Mouse (Mus musculus) cerebellum, adult 9-11 months (tissue): Measurements from ENCODE around the gene Zmynd8.
"Not testable (repeated sequence)": the region's sequence is repeated elsewhere in the genome, so short reads cannot be mapped to it uniquely, and the experiment has no call there.

ENCODE experiments used
- DNase-seq: peaks from one replicate; pipeline ENCODE4 v3.0.0; 2022

The Zmynd8 gene

GRCm38 (mm10) chr2:165828770-165829169 lies 70.0 kb downstream of the Zmynd8 start:
- no peak for DNase-seq

GRCm38 (mm10) chr2:165825964-165826712 lies 72.7 kb downstream of the Zmynd8 start:
- DNase-seq: peak; percentile 93

GRCm38 (mm10) chr2:165825261-165825900 lies 73.4 kb downstream of the Zmynd8 start:
- no peak for DNase-seq

- DNase-seq: no peak
Measured at GRCm38 (mm10) chr2:165824826-165825225, 74.0 kb downstream of the Zmynd8 start.

- DNase-seq: no peak
Measured at GRCm38 (mm10) chr2:165822478-165822877, 76.3 kb downstream of the Zmynd8 start.

GRCm38 (mm10) chr2:165821671-165822070 lies 77.1 kb downstream of the Zmynd8 start:
- DNase-seq: no peak

- no peak for DNase-seq
Measured at GRCm38 (mm10) chr2:165820504-165821095, 78.2 kb downstream of the Zmynd8 start.

- no peak for DNase-seq
Measured at GRCm38 (mm10) chr2:165820073-165820472, 78.7 kb downstream of the Zmynd8 start.

- peak; percentile 75 for DNase-seq
Measured at GRCm38 (mm10) chr2:165818985-165819948, 79.5 kb downstream of the Zmynd8 start.

- DNase-seq: no peak
Measured at GRCm38 (mm10) chr2:165818570-165818969, 80.2 kb downstream of the Zmynd8 start.

GRCm38 (mm10) chr2:165817437-165817836 lies 81.4 kb downstream of the Zmynd8 start:
- no peak for DNase-seq

GRCm38 (mm10) chr2:165815103-165815880 lies 83.5 kb downstream of the Zmynd8 start:
- no peak for DNase-seq

- no peak for DNase-seq
Measured at GRCm38 (mm10) chr2:165812889-165813288, 85.9 kb downstream of the Zmynd8 start.

- DNase-seq: peak; percentile 64
Measured at GRCm38 (mm10) chr2:165811536-165811935, 87.3 kb downstream of the Zmynd8 start.

- no peak for DNase-seq
Measured at GRCm38 (mm10) chr2:165809901-165810477, 88.8 kb downstream of the Zmynd8 start.

- no peak for DNase-seq
Measured at GRCm38 (mm10) chr2:165809091-165809490, 89.7 kb downstream of the Zmynd8 start.

- no peak for DNase-seq
Measured at GRCm38 (mm10) chr2:165808179-165808975, 90.4 kb downstream of the Zmynd8 start.

GRCm38 (mm10) chr2:165800174-165800573 lies 98.6 kb downstream of the Zmynd8 start:
- DNase-seq: not testable (repeated sequence)

GRCm38 (mm10) chr2:165797876-165798275 lies 100.9 kb downstream of the Zmynd8 start:
- DNase-seq: no peak

- no peak for DNase-seq
Measured at GRCm38 (mm10) chr2:165793283-165793638, 105.6 kb downstream of the Zmynd8 start.
